8 mouse cellular contexts compared by ENCODE assay signal in the genomic region with DNA sequence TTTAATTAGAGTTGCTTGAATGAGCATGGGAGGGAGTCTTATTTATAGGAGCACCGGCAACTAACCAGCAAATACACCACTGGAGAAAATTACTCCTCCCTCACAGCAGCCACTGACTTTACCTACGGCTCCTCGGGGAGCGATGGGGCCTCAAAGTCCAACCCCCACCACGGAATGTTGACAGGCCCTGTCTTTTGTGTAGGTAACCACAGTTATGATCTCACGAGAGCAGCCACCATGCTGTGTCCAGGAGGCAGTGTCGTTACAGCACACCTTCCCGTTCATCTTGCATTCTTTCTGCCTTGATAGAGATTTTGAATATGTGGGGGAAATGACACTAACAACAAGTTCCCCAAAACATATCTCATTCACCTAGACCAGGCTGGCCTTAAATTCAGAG. TPM values are rescaled to one million over a fixed set of nuclear protein-coding genes. Genes with fewer than 3 reads are reported as not detected.
A peak's percentile ranks its signal among the peaks of the same experiment; 100 is the strongest.
DNase-seq lines count a peak whose midpoint lies in the region; ATAC-seq and TF ChIP-seq lines count a peak whose summit lies in the region.

A gene (plus strand): TSS at position 209 of the 400 bp plus-strand sequence.

- H3K4me3 ChIP-seq in lung, embryonic 15.5 days = no peak within 1 kb of the TSS
- peak within 1 kb of the TSS; percentile 8 for H3K4me3 ChIP-seq in bone marrow, adult 2 months (replicated peaks; ENCODE audit: control insufficient read depth, low read depth, low read length)
- H3K4me3 ChIP-seq in heart, embryonic 11.5 days (ENCODE audit: low read depth, low read length) = no peak within 1 kb of the TSS
- H3K4me3 ChIP-seq in neural tube, embryonic 15.5 days (replicated peaks) = no peak within 1 kb of the TSS

- no peak within 1 kb of the TSS for H3K27ac ChIP-seq in lung, embryonic 15.5 days
- peak within 1 kb of the TSS; percentile 11; the same call in 1 of the 2 replicates for H3K27ac ChIP-seq in bone marrow, adult 2 months (ENCODE audit: control insufficient read depth, insufficient read depth, low read depth, low read length, poor library complexity)
- no peak within 1 kb of the TSS for H3K27ac ChIP-seq in heart, embryonic 11.5 days (ENCODE audit: low read depth, low read length)
- no peak within 1 kb of the TSS for H3K27ac ChIP-seq in neural tube, embryonic 15.5 days (replicated peaks)

- DNase-seq in lung, postnatal 36 days = no peak
- DNase-seq in left cerebral cortex, postnatal 4 days = no peak
- DNase-seq in frontal cortex, postnatal 14 days (ENCODE audit: low spot score in 2 of 2) = no peak
- no peak for DNase-seq in lung, postnatal 25 days (ENCODE audit: low spot score)

- no peak for TF ChIP-seq POLR2A in bone marrow, adult 2 months (IDR thresholded peaks at IDR 0.05; ENCODE audit: borderline replicate concordance, control insufficient read depth, low read depth, low read length)

- ATAC-seq in lung, embryonic 15.5 days (ENCODE audit: borderline replicate concordance, extremely low read depth, low FRiP score, low TSS enrichment) = no peak
- ATAC-seq in heart, embryonic 11.5 days (replicated peaks; ENCODE audit: insufficient number of reproducible peaks, low FRiP score, low TSS enrichment) = no peak
- no peak for ATAC-seq in neural tube, embryonic 15.5 days (ENCODE audit: low FRiP score)

- H3K4me2 ChIP-seq in lung, embryonic 15.5 days = no peak within 1 kb of the TSS
- H3K4me2 ChIP-seq in heart, embryonic 11.5 days = no peak within 1 kb of the TSS
- H3K4me2 ChIP-seq in neural tube, embryonic 15.5 days = no peak within 1 kb of the TSS

- WGBS in lung, embryonic 15.5 days = 78% methylated on average over 8 of the region's 8 CpGs
- 79% methylated on average over 8 of the region's 8 CpGs for WGBS in bone marrow, adult 2 months
- 84% methylated on average over 8 of the region's 8 CpGs for WGBS in heart, embryonic 11.5 days (ENCODE audit: insufficient replicate concordance)
- WGBS in neural tube, embryonic 15.5 days = 62% methylated on average over 8 of the region's 8 CpGs

- peaks cover 4% of the 10 kb centered on the region; the same call in 1 of the 2 replicates for H3K36me3 ChIP-seq in lung, embryonic 15.5 days
- H3K36me3 ChIP-seq in heart, embryonic 11.5 days (ENCODE audit: control insufficient read depth, insufficient read depth, low read length) = 0 out of 2 replicates have a peak, but pooled peaks cover 2% of the 10 kb centered on the region
- no peaks in the 10 kb centered on the region for H3K36me3 ChIP-seq in neural tube, embryonic 15.5 days

- H3K9ac ChIP-seq in lung, embryonic 15.5 days = no peak within 1 kb of the TSS
- H3K9ac ChIP-seq in heart, embryonic 11.5 days (ENCODE audit: low read depth, low read length) = 0 out of 2 replicates have a peak within 1 kb of the TSS, but pooled peaks have one; percentile 22
- H3K9ac ChIP-seq in neural tube, embryonic 15.5 days (replicated peaks) = no peak within 1 kb of the TSS

- intact Hi-C loops in left cerebral cortex, postnatal 4 days (cut with DNase I) = loop anchor here (5.0 kb wide), 1 partner anchor 200 kb away; no protein-coding TSS in a partner anchor

- TF ChIP-seq CTCF in bone marrow, adult 2 months (IDR thresholded peaks at IDR 0.05; ENCODE audit: control insufficient read depth, insufficient read depth, low read length) = no peak

- no peaks in the 10 kb centered on the region for H3K27me3 ChIP-seq in lung, embryonic 15.5 days
- no peaks in the 10 kb centered on the region for H3K27me3 ChIP-seq in heart, embryonic 11.5 days (ENCODE audit: control insufficient read depth, insufficient read depth, low read length)
- no peaks in the 10 kb centered on the region for H3K27me3 ChIP-seq in neural tube, embryonic 15.5 days (replicated peaks)

- H3K9me3 ChIP-seq in lung, embryonic 15.5 days = no peaks in the 10 kb centered on the region
- no peaks in the 10 kb centered on the region for H3K9me3 ChIP-seq in heart, embryonic 11.5 days (replicated peaks; ENCODE audit: control insufficient read depth, low read length)
- H3K9me3 ChIP-seq in neural tube, embryonic 15.5 days (replicated peaks) = no peaks in the 10 kb centered on the region

- H3K4me1 ChIP-seq in lung, embryonic 15.5 days = peaks cover 20% of the 10 kb centered on the region
- H3K4me1 ChIP-seq in bone marrow, adult 2 months (ENCODE audit: control insufficient read depth, insufficient read depth, low read length) = peaks cover 3% of the 10 kb centered on the region
- peaks cover 8% of the 10 kb centered on the region for H3K4me1 ChIP-seq in heart, embryonic 11.5 days (ENCODE audit: control insufficient read depth, insufficient read depth, low read length)
- H3K4me1 ChIP-seq in neural tube, embryonic 15.5 days = peaks cover 19% of the 10 kb centered on the region

RNA-seq across cellular contexts. Expression of the gene that starts here (rescaled TPM):
- polyA plus RNA-seq in lung, embryonic 15.5 days (2015; fragmentation: Nextera tagmentation; extraction: Ambion mirVana) = 45.0 and 52.5 TPM in 2 replicates
- polyA plus RNA-seq in bone marrow, adult 2 months (2011; ENCODE audit: insufficient read depth, insufficient read length, low replicate concordance, missing spikeins) = 12.9 and 16.0 TPM in 2 replicates
- 35.6 and 36.4 TPM in 2 replicates for polyA plus RNA-seq in heart, embryonic 11.5 days (2014; fragmentation: Nextera tagmentation; extraction: Ambion mirVana)
- total RNA-seq in left cerebral cortex, postnatal 4 days (2021) = 10 to 100 TPM; 26.6 to 29.0 TPM
- polyA plus RNA-seq in neural tube, embryonic 15.5 days (2015; fragmentation: Nextera tagmentation; extraction: Ambion mirVana) = 21.4 and 25.9 TPM in 2 replicates
